In genomic region chr17:24260516-24260915, GRCm38 (mm10) we compare ENCODE assay signal across 25 mouse cellular contexts. TPM values are rescaled to one million over a fixed set of nuclear protein-coding genes. Genes with fewer than 3 reads are reported as not detected.
DNase-seq lines count a peak whose midpoint lies in the region; ATAC-seq lines count a peak whose summit lies in the region.
"Had no signal": no experiment of that assay in that cellular context is flagged by ENCODE, and none has a peak within 500 bp of the region (broad histone marks: within the 10 kb centered on the region; RNA-seq: fewer than 3 reads in every experiment).

No protein-coding gene starts in this region.

- WGBS in liver, embryonic 12.5 days (ENCODE audit: insufficient replicate concordance): 31% methylated on average over 4 of the region's 4 CpGs
- WGBS in liver, embryonic 11.5 days: 36% methylated on average over 4 of the region's 4 CpGs
- 2% methylated on average over 4 of the region's 4 CpGs for WGBS in macrophage (ENCODE audit: missing documents)
- WGBS in midbrain, embryonic 15.5 days: 81% methylated on average over 4 of the region's 4 CpGs

- no peak overlapping the region for H3K4me3 ChIP-seq in liver, embryonic 12.5 days
- H3K4me3 ChIP-seq in liver, embryonic 11.5 days (ENCODE audit: low read depth, low read length): no peak overlapping the region
- H3K4me3 ChIP-seq in macrophage (ENCODE audit: inconsistent target): no peak overlapping the region
- no peak overlapping the region for H3K4me3 ChIP-seq in midbrain, embryonic 15.5 days
- H3K4me3 ChIP-seq: embryonic facial prominence, embryonic 13.5 days; heart, adult 2 months; heart, embryonic 15.5 days; hindbrain, embryonic 10.5 days had no signal

- H3K27ac ChIP-seq in liver, embryonic 12.5 days: 0 out of 2 replicates have a peak overlapping the region, but pooled peaks have one; percentile 25
- H3K27ac ChIP-seq in liver, embryonic 11.5 days (ENCODE audit: low read depth, low read length): no peak overlapping the region
- H3K27ac ChIP-seq in macrophage: peak overlapping the region; percentile 68
- no peak overlapping the region for H3K27ac ChIP-seq in midbrain, embryonic 15.5 days
- H3K27ac ChIP-seq: embryonic facial prominence, embryonic 13.5 days; heart, adult 2 months; heart, embryonic 15.5 days; hindbrain, embryonic 10.5 days; hindbrain, embryonic 14.5 days had no signal

- no peak overlapping the region for H3K9ac ChIP-seq in liver, embryonic 12.5 days
- H3K9ac ChIP-seq in liver, embryonic 11.5 days (ENCODE audit: low read depth, low read length): no peak overlapping the region
- H3K9ac ChIP-seq in midbrain, embryonic 15.5 days: no peak overlapping the region
- H3K9ac ChIP-seq: embryonic facial prominence, embryonic 13.5 days; heart, embryonic 15.5 days; hindbrain, embryonic 14.5 days had no signal

- 0 out of 2 replicates have a peak, but pooled peaks cover 3% of the 10 kb centered on the region for H3K27me3 ChIP-seq in liver, embryonic 12.5 days (replicated peaks)
- no peaks in the 10 kb centered on the region for H3K27me3 ChIP-seq in liver, embryonic 11.5 days (replicated peaks; ENCODE audit: control insufficient read depth, insufficient read depth, low read length)
- no peaks in the 10 kb centered on the region for H3K27me3 ChIP-seq in midbrain, embryonic 15.5 days (replicated peaks)
- H3K27me3 ChIP-seq: CH12.LX; embryonic facial prominence, embryonic 13.5 days; heart, embryonic 15.5 days; Patski had no signal

- no peaks in the 10 kb centered on the region for H3K9me3 ChIP-seq in liver, embryonic 12.5 days (replicated peaks)
- H3K9me3 ChIP-seq in liver, embryonic 11.5 days (ENCODE audit: control insufficient read depth, low read length): no peaks in the 10 kb centered on the region
- H3K9me3 ChIP-seq in midbrain, embryonic 15.5 days: no peaks in the 10 kb centered on the region
- H3K9me3 ChIP-seq: embryonic facial prominence, embryonic 13.5 days; heart, embryonic 15.5 days; hindbrain, embryonic 10.5 days had no signal

- no peak for ATAC-seq in liver, embryonic 12.5 days
- no peak for ATAC-seq in liver, embryonic 11.5 days (replicated peaks; ENCODE audit: low FRiP score)
- peak; percentile 92 for ATAC-seq in common myeloid progenitor, adult 5-6 weeks (replicated peaks; ENCODE audit: low read depth, poor library complexity, severe bottlenecking)
- ATAC-seq in neutrophil, adult 5-6 weeks (ENCODE audit: extremely low read depth, insufficient number of reproducible peaks, low FRiP score, poor library complexity, severe bottlenecking): peak; percentile 53; the same call in 1 of the 2 replicates
- ATAC-seq in midbrain, embryonic 15.5 days (replicated peaks): no peak
- ATAC-seq: activated CD4-positive, CD25-positive, alpha-beta regulatory T cell, adult 4 months; forebrain, embryonic 14.5 days; Patski had no signal

- H3K79me2 ChIP-seq in macrophage (ENCODE audit: inconsistent target): no peaks in the 10 kb centered on the region

- no peaks in the 10 kb centered on the region for H3K36me3 ChIP-seq in liver, embryonic 12.5 days
- no peaks in the 10 kb centered on the region for H3K36me3 ChIP-seq in liver, embryonic 11.5 days (ENCODE audit: control insufficient read depth, insufficient read depth, low read length)
- H3K36me3 ChIP-seq in macrophage (ENCODE audit: inconsistent target): no peaks in the 10 kb centered on the region
- H3K36me3 ChIP-seq in midbrain, embryonic 15.5 days (replicated peaks): no peaks in the 10 kb centered on the region
- H3K36me3 ChIP-seq: embryonic facial prominence, embryonic 13.5 days; heart, embryonic 15.5 days; hindbrain, embryonic 10.5 days had no signal

- DNase-seq in liver, embryonic 11.5 days (ENCODE audit: low spot score): no peak
- DNase-seq in gastrocnemius, postnatal 4 days (ENCODE audit: low spot score in 2 of 2): no peak
- no peak for DNase-seq in right cerebral cortex, postnatal 25 days
- DNase-seq: adrenal gland, adult 2 months; adrenal gland, postnatal 25 days; cerebellum, adult 11 months; cerebellum, adult 8-10 months; cerebellum, postnatal 14 days; gastrocnemius, postnatal 36 days; heart, adult 2 months; heart, postnatal 14 days had no signal

- no peak overlapping the region for H3K4me2 ChIP-seq in liver, embryonic 12.5 days
- no peak overlapping the region for H3K4me2 ChIP-seq in liver, embryonic 11.5 days
- H3K4me2 ChIP-seq in midbrain, embryonic 15.5 days: no peak overlapping the region
- H3K4me2 ChIP-seq: embryonic facial prominence, embryonic 13.5 days; heart, embryonic 11.5 days; heart, embryonic 15.5 days; hindbrain, embryonic 14.5 days had no signal

- 0 out of 2 replicates have a peak, but pooled peaks cover 3% of the 10 kb centered on the region for H3K4me1 ChIP-seq in liver, embryonic 12.5 days
- H3K4me1 ChIP-seq in liver, embryonic 11.5 days (replicated peaks; ENCODE audit: control insufficient read depth, insufficient read depth, low read length): no peaks in the 10 kb centered on the region
- H3K4me1 ChIP-seq in midbrain, embryonic 15.5 days: no peaks in the 10 kb centered on the region
- H3K4me1 ChIP-seq: embryonic facial prominence, embryonic 13.5 days; heart, embryonic 15.5 days; hindbrain, embryonic 10.5 days had no signal

RNA-seq across cellular contexts. Expression of gene Ccnf, which starts 9.2 kb away (rescaled TPM):
- 93.7 and 95.4 TPM in 2 replicates for polyA plus RNA-seq in liver, embryonic 12.5 days (2016; fragmentation: Nextera tagmentation; extraction: Ambion mirVana)
- 95.6 and 107 TPM in 2 replicates for polyA plus RNA-seq in liver, embryonic 11.5 days (2014; fragmentation: Nextera tagmentation; extraction: Ambion mirVana)
- 29.1 and 30.8 TPM in 2 replicates for total RNA-seq in common myeloid progenitor, adult 5-6 weeks (2017)
- 10 to 100 TPM in 14 of 26 experiments, 1 to 10 TPM in 12; 2.0 to 59.8 (median 10.3) TPM for total RNA-seq in macrophage (2018; cell fraction: chromatin; rRNA removed)
- total RNA-seq in macrophage (2018; cell fraction: cytosol; rRNA removed): 1 to 10 TPM in 24 of 26 experiments, under 1 TPM in 2; 0.62 to 5.2 (median 1.9) TPM
- 10 to 100 TPM in 3 of 26 experiments, 1 to 10 TPM in 23; 1.1 to 37.4 (median 6.2) TPM for total RNA-seq in macrophage (2018; cell fraction: nucleus; rRNA removed)
- 1.3 to 5.7 TPM (median 3.2 TPM) in 3 replicates for polyA plus RNA-seq in macrophage (2018)
- 2.5 and 3.0 TPM in 2 replicates for total RNA-seq in neutrophil, adult 5-6 weeks (2017)
- total RNA-seq in gastrocnemius, postnatal 4 days (2021): 10 to 100 TPM; 14.9 to 15.2 TPM
- polyA plus RNA-seq in midbrain, embryonic 15.5 days (2015; fragmentation: Nextera tagmentation; extraction: Ambion mirVana): 13.9 and 15.1 TPM in 2 replicates

RNA-seq across cellular contexts. Expression of gene Tedc2, which starts 39.9 kb away (rescaled TPM):
- 12.3 and 12.6 TPM in 2 replicates for polyA plus RNA-seq in liver, embryonic 12.5 days (2016; fragmentation: Nextera tagmentation; extraction: Ambion mirVana)
- 16.6 and 17.2 TPM in 2 replicates for polyA plus RNA-seq in liver, embryonic 11.5 days (2014; fragmentation: Nextera tagmentation; extraction: Ambion mirVana)
- total RNA-seq in common myeloid progenitor, adult 5-6 weeks (2017): 17.4 and 18.4 TPM in 2 replicates
- 10 to 100 TPM in 9 of 26 experiments, 1 to 10 TPM in 17; 1.3 to 17.7 (median 6.8) TPM for total RNA-seq in macrophage (2018; cell fraction: chromatin; rRNA removed)
- 1 to 10 TPM in 24 of 26 experiments, under 1 TPM in 2; 0.72 to 4.8 (median 3.1) TPM for total RNA-seq in macrophage (2018; cell fraction: cytosol; rRNA removed)
- 10 to 100 TPM in 4 of 26 experiments, 1 to 10 TPM in 21, under 1 TPM in 1; 0.89 to 16.1 (median 4.5) TPM for total RNA-seq in macrophage (2018; cell fraction: nucleus; rRNA removed)
- polyA plus RNA-seq in macrophage (2018): 2.8 to 5.5 TPM (median 4.0 TPM) in 3 replicates
- 5.6 and 8.8 TPM in 2 replicates for total RNA-seq in neutrophil, adult 5-6 weeks (2017)
- total RNA-seq in gastrocnemius, postnatal 4 days (2021): 1 to 10 TPM; 6.0 to 6.1 TPM
- 12.1 and 12.5 TPM in 2 replicates for polyA plus RNA-seq in midbrain, embryonic 15.5 days (2015; fragmentation: Nextera tagmentation; extraction: Ambion mirVana)

RNA-seq across cellular contexts. Expression of gene Ntn3, which starts 51.2 kb away (rescaled TPM):
- polyA plus RNA-seq in liver, embryonic 12.5 days (2016; fragmentation: Nextera tagmentation; extraction: Ambion mirVana): 2.1 and 2.7 TPM in 2 replicates
- polyA plus RNA-seq in liver, embryonic 11.5 days (2014; fragmentation: Nextera tagmentation; extraction: Ambion mirVana): 2.3 and 2.7 TPM in 2 replicates
- 0.10 and 0.50 TPM in 2 replicates for total RNA-seq in common myeloid progenitor, adult 5-6 weeks (2017)
- total RNA-seq in macrophage (2018; cell fraction: chromatin; rRNA removed): 1 to 10 TPM in 23 of 26 experiments, under 1 TPM in 3; 0.81 to 4.1 (median 1.5) TPM
- total RNA-seq in macrophage (2018; cell fraction: cytosol; rRNA removed): under 1 TPM in 20 of 26 experiments, not detected in 6; 0.03 to 0.24 (median 0.09) TPM
- total RNA-seq in macrophage (2018; cell fraction: nucleus; rRNA removed): 1 to 10 TPM in 14 of 26 experiments, under 1 TPM in 12; 0.27 to 3.3 (median 1.0) TPM
- 0.05 to 0.09 TPM in 2 of 3 replicates, not detected in the other for polyA plus RNA-seq in macrophage (2018)
- total RNA-seq in neutrophil, adult 5-6 weeks (2017): not detected in 2 replicates
- 1 to 10 TPM; 4.7 to 4.9 TPM for total RNA-seq in gastrocnemius, postnatal 4 days (2021)
- 5.1 and 5.4 TPM in 2 replicates for polyA plus RNA-seq in midbrain, embryonic 15.5 days (2015; fragmentation: Nextera tagmentation; extraction: Ambion mirVana)
- polyA plus RNA-seq: activated CD4-positive, CD25-positive, alpha-beta regulatory T cell, adult 4 months had no signal

RNA-seq across cellular contexts. Expression of gene Tbc1d24, which starts 55.2 kb away (rescaled TPM):
- 11.1 and 11.9 TPM in 2 replicates for polyA plus RNA-seq in liver, embryonic 12.5 days (2016; fragmentation: Nextera tagmentation; extraction: Ambion mirVana)
- polyA plus RNA-seq in liver, embryonic 11.5 days (2014; fragmentation: Nextera tagmentation; extraction: Ambion mirVana): 13.3 and 14.5 TPM in 2 replicates
- 4.8 and 5.3 TPM in 2 replicates for total RNA-seq in common myeloid progenitor, adult 5-6 weeks (2017)
- 100 to 1,000 TPM in 2 of 26 experiments, 10 to 100 TPM in 24; 25.7 to 129 (median 59.8) TPM for total RNA-seq in macrophage (2018; cell fraction: chromatin; rRNA removed)
- 10 to 100 TPM in 12 of 26 experiments, 1 to 10 TPM in 14; 4.8 to 15.0 (median 9.2) TPM for total RNA-seq in macrophage (2018; cell fraction: cytosol; rRNA removed)
- 10 to 100 TPM; 17.0 to 91.0 (median 36.6) TPM for total RNA-seq in macrophage (2018; cell fraction: nucleus; rRNA removed)
- polyA plus RNA-seq in macrophage (2018): 8.4 to 12.8 TPM (median 8.5 TPM) in 3 replicates
- 0.35 and 0.37 TPM in 2 replicates for total RNA-seq in neutrophil, adult 5-6 weeks (2017)
- 10 to 100 TPM; 11.7 to 12.3 TPM for total RNA-seq in gastrocnemius, postnatal 4 days (2021)
- 28.7 and 30.7 TPM in 2 replicates for polyA plus RNA-seq in midbrain, embryonic 15.5 days (2015; fragmentation: Nextera tagmentation; extraction: Ambion mirVana)

Comparison
In these comparisons a context has a peak if more than half of its experiments do, and no peak if none do; other contexts are left out.
1. H3K27ac ChIP-seq: peak in liver, embryonic 12.5 days (single experiment) and macrophage (single experiment); none in liver, embryonic 11.5 days (single experiment) and midbrain, embryonic 15.5 days (single experiment).
2. ATAC-seq: peak in common myeloid progenitor, adult 5-6 weeks (single experiment) and neutrophil, adult 5-6 weeks (single experiment); none in liver, embryonic 12.5 days (single experiment), liver, embryonic 11.5 days (single experiment) and midbrain, embryonic 15.5 days (single experiment).